Mouse (Mus musculus) adrenal gland, postnatal 36 days (tissue): ENCODE results near the gene Cep57l1. TPM values are rescaled to one million over a fixed set of nuclear protein-coding genes. Genes with fewer than 3 reads are reported as not detected.

Source experiments
- DNase-seq, 2 experiments: peaks; one replicate each; pipeline ENCODE4 v3.0.0; 2021; ENCODE audit warnings: mixed read lengths in 1 of 2
- microRNA-seq: library from miRNA; unstranded; fragments of <30 nt; microRNA quantifications from one replicate; pipeline ENCODE4 v1.2.0, GENCODE M21; 2021
- total RNA-seq, 2 experiments: library from RNA; stranded (reverse); gene quantifications; 2 replicates each; pipeline ENCODE4 v1.2.3; 2021

Gene Cep57l1
- total RNA-seq, 2 experiments from 2014 or later, result 7.2 to 7.3 TPM

DNA sequence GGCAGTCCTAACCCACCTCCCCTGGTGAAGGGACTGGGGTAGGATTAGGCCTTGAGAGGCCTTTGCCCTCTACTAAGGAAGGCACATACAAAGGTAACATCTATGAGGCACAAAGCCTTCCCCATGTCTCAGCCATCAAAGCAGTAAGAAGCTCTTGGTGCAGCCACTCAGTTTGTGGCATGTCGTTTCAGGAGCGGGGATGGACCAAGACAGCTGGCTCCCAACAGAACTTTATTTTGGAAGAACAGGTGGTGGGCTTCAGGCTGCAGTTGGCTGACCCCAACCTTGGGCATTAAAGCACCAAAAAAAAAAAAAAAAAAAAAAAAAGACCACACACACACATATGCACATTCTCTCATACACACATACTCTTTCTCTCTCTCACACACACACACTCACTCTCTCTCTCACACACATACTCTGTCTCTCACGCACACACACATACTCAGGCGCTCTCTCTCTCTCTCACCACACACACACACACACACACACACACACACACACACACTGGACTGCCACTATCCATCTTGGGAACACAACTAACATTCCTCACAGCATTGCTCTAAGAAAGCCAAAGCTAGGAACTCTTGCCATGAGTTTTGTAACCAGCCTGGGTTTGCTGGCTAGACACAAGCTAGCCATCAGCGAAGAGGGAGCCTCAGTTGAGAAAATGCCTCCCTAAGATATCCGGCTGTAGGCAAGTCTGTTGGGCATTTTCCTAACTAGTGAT, 133.7 kb downstream of the Cep57l1 start:
- no peak for DNase-seq

DNA sequence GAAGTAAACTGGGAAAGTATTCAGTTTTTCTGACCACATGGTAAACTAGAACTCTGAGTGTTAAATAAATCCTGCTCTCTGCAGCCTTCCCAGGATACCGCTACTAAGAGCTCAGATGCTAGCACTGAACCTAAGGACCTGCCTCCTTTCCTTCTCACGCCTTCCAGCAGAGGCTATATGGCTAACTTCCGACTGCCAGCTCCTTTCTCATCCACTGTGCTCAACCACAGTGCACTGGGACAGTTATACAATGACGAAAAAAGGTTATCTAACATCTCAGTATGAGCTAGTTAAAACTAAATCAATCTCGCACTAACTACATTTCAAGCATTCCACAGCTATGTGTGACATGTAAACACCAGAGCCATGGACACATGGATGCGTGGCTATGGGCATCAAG, 134.4 kb downstream of the Cep57l1 start:
- DNase-seq, result no peak

DNA sequence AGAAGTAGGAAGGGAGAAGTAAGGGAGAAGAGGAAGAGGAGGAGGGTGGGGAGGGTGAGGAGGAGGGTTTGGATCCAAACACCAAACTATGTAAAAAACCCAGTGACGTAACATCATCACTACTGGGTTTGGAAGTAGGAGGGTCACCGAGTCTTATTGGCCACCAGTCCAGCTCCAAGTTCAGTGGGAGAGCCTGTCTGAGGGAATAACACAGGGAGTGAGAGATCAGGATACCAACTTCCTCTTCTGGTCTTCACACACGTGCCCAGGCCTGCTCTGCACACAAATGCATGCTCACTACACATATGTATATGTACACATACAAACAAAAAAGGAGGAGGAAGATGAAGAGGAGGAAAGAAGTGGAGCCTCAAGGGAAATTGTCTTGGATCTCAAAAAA, 135.3 kb downstream of the Cep57l1 start:
- DNase-seq, result no peak

DNA sequence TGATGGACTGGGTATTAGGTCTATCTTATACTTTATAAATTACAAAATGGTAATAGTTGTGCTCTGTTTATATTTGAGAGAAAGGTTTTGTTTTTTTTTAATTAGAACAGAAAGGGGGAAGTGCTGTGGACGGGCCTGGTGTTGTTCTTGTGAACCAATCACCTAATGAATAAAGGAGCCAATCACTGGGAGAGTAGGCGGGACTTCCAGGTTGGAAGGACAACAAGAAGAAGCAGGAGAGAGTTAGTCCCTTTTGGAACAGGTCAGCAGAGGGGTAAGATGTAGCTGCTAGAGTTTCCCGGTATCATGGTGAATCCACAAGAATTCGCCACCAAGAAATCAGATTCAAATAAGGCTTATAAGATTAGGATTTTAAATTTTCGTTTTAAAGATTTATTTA, 139.5 kb downstream of the Cep57l1 start:
- DNase-seq, result no peak

Small RNA genes within 50 kb of the gene (microRNA-seq; reads per million reads assigned to microRNA genes)
- gene Mir3473b, result not detected

Other genes starting within 250 kb of the Cep57l1 start
- under 1 TPM; 0.33 to 0.53 TPM for gene Ccdc162, start 93.2 kb downstream of the Cep57l1 start, total RNA-seq
- gene Sesn1, start 64 bp upstream of the Cep57l1 start, total RNA-seq, result 10 to 100 TPM; 19.9 to 22.6 TPM
- gene Armc2, start 208.6 kb upstream of the Cep57l1 start, total RNA-seq, result 1 to 10 TPM; 1.2 to 3.8 TPM